Mouse (Mus musculus) cerebellum, adult 2 months (tissue): Measurements from ENCODE around the gene Rabgap1l.

ENCODE experiments used
- CTCF ChIP-seq: fragments of 200-500 bp; IDR thresholded peaks from 2 replicates; pipeline ENCODE4 v1.5.1; 2011; ENCODE audit warnings: low read depth, mild to moderate bottlenecking, control low read depth, low read length, moderate library complexity, borderline replicate concordance; ENCODE audit not compliant: insufficient read depth
- POLR2A ChIP-seq: fragments of 200-500 bp; IDR thresholded peaks from 2 replicates; pipeline ENCODE4 v1.6.1; 2011; ENCODE audit warnings: low read length, control low read depth, borderline replicate concordance; ENCODE audit not compliant: insufficient read depth

GRCm38 (mm10) chr1:160799972-160800371, 7.0 kb upstream of the Rabgap1l start:
- no peak for TF ChIP-seq POLR2A
- no peak for TF ChIP-seq CTCF
